Mouse (Mus musculus): ENCODE measurements around the gene Plcb4. TPM values are rescaled to one million over a fixed set of nuclear protein-coding genes. Genes with fewer than 3 reads are reported as not detected.

Gene Plcb4
- 3.8 TPM for total RNA-seq (2023)

GRCm38 (mm10) chr2:135658486-135659390 lies at the start of gene Plcb4:
Gene Plcb4 (plus strand): TSS chr2:135659011.

DNA sequence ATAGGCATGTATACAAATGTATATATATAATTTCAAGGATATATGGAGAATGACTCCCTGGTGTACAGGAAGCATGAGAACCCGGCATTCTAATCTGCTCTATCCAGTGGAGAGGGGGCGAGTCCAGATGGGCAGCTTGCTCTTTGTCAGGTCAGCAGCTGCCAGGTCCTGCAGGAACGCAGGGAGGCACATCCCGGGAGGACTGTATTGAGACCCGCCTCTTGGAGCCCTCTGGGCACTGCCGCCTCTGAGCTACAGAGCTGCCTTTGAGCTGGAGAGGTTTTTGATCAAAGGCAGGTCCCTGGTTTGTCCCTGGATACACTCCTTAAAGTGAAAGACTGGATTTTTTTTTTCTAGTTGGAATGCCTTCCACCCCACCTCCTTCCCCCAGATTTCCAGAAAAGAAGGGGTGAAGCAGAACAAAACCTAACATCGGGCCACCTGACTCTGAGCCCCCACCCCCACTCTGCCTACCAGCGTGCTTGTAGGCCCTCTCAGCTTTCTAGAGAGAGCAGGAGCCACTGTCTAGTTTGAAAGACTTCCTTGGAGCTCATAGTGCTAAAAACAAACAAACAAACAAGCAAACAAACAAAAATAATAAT lies 393.0 kb downstream of the Plcb4 start, which contains the start of gene Lamp5:
Gene Lamp5, plus strand, starts transcription at position 552 of the 602 bp plus-strand sequence.

Measured in CD4-positive naive resting alpha-beta T cell, adult 57 days (primary cell).